Mouse (Mus musculus) CD4-positive naive resting alpha-beta T cell, adult 57 days (primary cell): ENCODE measurements around the gene Pigh. TPM values are rescaled to one million over a fixed set of nuclear protein-coding genes. Genes with fewer than 3 reads are reported as not detected.

ENCODE experiments used
- total RNA-seq: library from RNA; stranded (reverse); gene quantifications from one replicate; pipeline ENCODE4 v1.2.4, GENCODE M21; 2023

Gene Pigh
- 6.8 TPM for total RNA-seq

GRCm38 (mm10) chr12:79089182-79089812 is at the start of gene Pigh:
Gene Pigh, minus strand, starts transcription at chr12:79089651.

GRCm38 (mm10) chr12:79130299-79131177 is 41.1 kb upstream of the Pigh start, which contains the start of gene Arg2:
Gene Arg2, plus strand, starts transcription at chr12:79130777.

Other genes with a start within 250 kb of the Pigh start
- 120 TPM for gene Atp6v1d, start 228.0 kb downstream of the Pigh start, total RNA-seq
- gene Eif2s1, start 227.8 kb downstream of the Pigh start, total RNA-seq, result 55.5 TPM
- gene Plek2, start 182.7 kb downstream of the Pigh start, total RNA-seq, result not detected
- 47.3 TPM for gene Tmem229b, start 82.0 kb downstream of the Pigh start, total RNA-seq
- 0.80 TPM for gene Plekhh1, start 60.5 kb downstream of the Pigh start, total RNA-seq
- gene Arg2, start 41.1 kb upstream of the Pigh start, total RNA-seq, result not detected
- 60.9 TPM for gene Vti1b, start 83.0 kb upstream of the Pigh start, total RNA-seq
- 18.1 TPM for gene Rdh11, start 102.6 kb upstream of the Pigh start, total RNA-seq
- gene Rdh12, start 119.3 kb upstream of the Pigh start, total RNA-seq, result 2.4 TPM
- 81.3 TPM for gene Zfyve26, start 206.7 kb upstream of the Pigh start, total RNA-seq
- gene Rad51b, start 207.6 kb upstream of the Pigh start, total RNA-seq, result 0.44 TPM